Mouse (Mus musculus) embryonic facial prominence, embryonic 11.5 days (tissue): ENCODE measurements at regions not wholly inside any gene's neighbourhood (a gene's known extent, or its start where the extent isn't known, plus 50 kb on each side); places are given as distances from the start of the nearest gene placed in this dataset.

Experiments used
- ATAC-seq: fragments of 200-750 bp; cut with Nextera tagmentation; replicated peaks from 2 replicates; pipeline ENCODE4 v1.8.0; 2017; ENCODE audit warnings: low read depth; ENCODE audit not compliant: insufficient number of reproducible peaks, low FRiP score, low TSS enrichment
- DNase-seq: peaks from one replicate; pipeline ENCODE4 v3.0.0-alpha.2; 2015; ENCODE audit warnings: low spot score
- H3K27ac ChIP-seq: fragments of 300-500 bp; sonication (generic); replicated peaks from 2 replicates; pipeline ENCODE4 v1.5.1; 2014; ENCODE audit warnings: mild to moderate bottlenecking, low read depth, low read length, control low read depth
- H3K27me3 ChIP-seq: fragments of 300-500 bp; sonication (generic); 2 replicates; pipeline ENCODE4 v1.6.1; 2014; ENCODE audit warnings: mild to moderate bottlenecking, low read length, moderate library complexity, mixed read lengths; ENCODE audit not compliant: control insufficient read depth, insufficient read depth
- H3K36me3 ChIP-seq: fragments of 300-500 bp; sonication (generic); replicated peaks from 2 replicates; pipeline ENCODE4 v1.6.1; 2014; ENCODE audit warnings: low read depth, mild to moderate bottlenecking, low read length, moderate library complexity, mixed read lengths; ENCODE audit not compliant: control insufficient read depth, insufficient read depth
- H3K4me1 ChIP-seq: fragments of 300-500 bp; sonication (generic); 2 replicates; pipeline ENCODE4 v1.6.1; 2014; ENCODE audit warnings: low read length, mixed read lengths; ENCODE audit not compliant: control insufficient read depth, insufficient read depth
- H3K4me2 ChIP-seq: fragments of 300-500 bp; sonication (generic); 2 replicates; pipeline ENCODE4 v1.6.1; 2014; ENCODE audit warnings: low read depth, mild to moderate bottlenecking, control low read depth, low read length, moderate library complexity
- H3K4me3 ChIP-seq: fragments of 300-500 bp; sonication (generic); 2 replicates; pipeline ENCODE4 v1.5.1; 2014; ENCODE audit warnings: low read depth, low read length, control low read depth
- H3K9ac ChIP-seq: fragments of 300-500 bp; sonication (generic); replicated peaks from 2 replicates; pipeline ENCODE4 v1.6.1; 2014; ENCODE audit warnings: mild to moderate bottlenecking, control low read depth, low read length
- H3K9me3 ChIP-seq: fragments of 300-500 bp; sonication (generic); replicated peaks from 2 replicates; pipeline ENCODE4 v1.6.1; 2016; ENCODE audit warnings: mild to moderate bottlenecking, low read length, inconsistent platforms, mixed read lengths; ENCODE audit not compliant: control insufficient read depth
- WGBS: fragments of 180-500 bp; shearing (Covaris S2); extraction: QIAGEN DNeasy Blood & Tissue Kit; methylation state at CpG from one replicate; pipeline ENCODE4 v1.1.7; 2014; 5-methylcytosine and 5-hydroxymethylcytosine counted together

DNA sequence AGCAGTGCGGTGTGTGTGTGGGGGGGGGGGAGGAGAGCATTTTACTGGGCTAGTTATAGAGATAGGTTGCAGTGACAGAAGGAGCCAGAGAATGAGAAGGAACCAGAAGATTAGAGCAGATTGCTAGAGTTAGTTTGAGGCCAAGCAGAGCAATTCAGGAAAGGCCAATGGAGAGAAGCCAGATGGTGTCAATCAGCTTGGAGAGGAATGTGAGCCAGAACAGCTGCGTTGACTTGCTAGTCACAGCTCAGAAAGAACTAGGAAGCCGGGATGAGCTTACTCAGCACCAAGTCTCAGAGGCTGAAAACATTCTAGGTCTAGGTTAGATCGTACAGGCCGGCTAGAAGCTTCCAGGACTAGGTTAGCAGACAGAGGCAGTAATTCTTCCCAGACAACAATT is 140.6 kb downstream of the Sp3 start:
- Histone ChIP-seq H3K4me2 (no peak overlapping the region), H3K27me3 (no peaks in the 10 kb centered on the region), H3K27ac (no peak overlapping the region), H3K9ac (no peak overlapping the region), H3K9me3 (no peaks in the 10 kb centered on the region), H3K36me3 (no peaks in the 10 kb centered on the region), H3K4me3 (no peak overlapping the region), H3K4me1 (no peaks in the 10 kb centered on the region)
- DNase-seq (peak; percentile 34), ATAC-seq (no peak)
- 79% methylated on average over 5 of the region's 5 CpGs for WGBS

GRCm38 (mm10) chr2:72841367-72841766 is 138.9 kb downstream of the Sp3 start:
- Histone ChIP-seq H3K4me3 (no peak overlapping the region), H3K27me3 (no peaks in the 10 kb centered on the region), H3K9me3 (no peaks in the 10 kb centered on the region), H3K4me1 (no peaks in the 10 kb centered on the region), H3K9ac (no peak overlapping the region), H3K27ac (no peak overlapping the region), H3K4me2 (no peak overlapping the region), H3K36me3 (no peaks in the 10 kb centered on the region)
- no peak for DNase-seq
- 89% methylated on average over 5 of the region's 5 CpGs for WGBS
- no peak for ATAC-seq

DNA sequence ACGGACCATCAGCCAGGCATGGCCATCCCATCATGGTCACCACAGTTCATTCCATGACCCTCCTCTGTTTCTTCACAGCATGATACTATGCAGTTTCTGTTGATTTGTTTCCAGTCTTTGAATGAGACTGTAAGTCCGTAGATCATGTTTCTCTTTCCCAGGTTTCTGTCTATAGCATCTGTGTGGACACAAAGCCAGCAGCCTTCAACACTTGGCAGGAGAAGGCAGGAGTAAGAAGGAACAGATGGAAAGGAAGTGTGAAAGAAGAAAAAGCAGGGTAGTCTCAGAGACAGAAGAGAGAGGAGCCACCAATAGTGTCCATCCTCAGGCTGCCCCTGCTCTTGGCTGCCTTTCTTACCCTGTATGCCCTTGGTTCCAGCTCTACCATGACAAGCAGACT is 136.6 kb downstream of the Sp3 start:
- H3K4me3 ChIP-seq: no peak overlapping the region
- H3K9ac ChIP-seq: no peak overlapping the region
- no peaks in the 10 kb centered on the region for H3K36me3 ChIP-seq
- 84% methylated on average over 2 of the region's 2 CpGs for WGBS
- H3K27me3 ChIP-seq: no peaks in the 10 kb centered on the region
- H3K9me3 ChIP-seq: no peaks in the 10 kb centered on the region
- ATAC-seq (no peak), DNase-seq (no peak)
- no peaks in the 10 kb centered on the region for H3K4me1 ChIP-seq
- H3K27ac ChIP-seq: no peak overlapping the region
- H3K4me2 ChIP-seq: no peak overlapping the region

GRCm38 (mm10) chr2:72849441-72850192 is 130.6 kb downstream of the Sp3 start:
- no peak for DNase-seq
- Histone ChIP-seq H3K36me3 (no peaks in the 10 kb centered on the region), H3K4me3 (no peak overlapping the region), H3K4me1 (no peaks in the 10 kb centered on the region), H3K27ac (no peak overlapping the region), H3K4me2 (no peak overlapping the region), H3K9me3 (no peaks in the 10 kb centered on the region), H3K27me3 (no peaks in the 10 kb centered on the region), H3K9ac (no peak overlapping the region)
- ATAC-seq: no peak
- 35% methylated on average over 12 of the region's 12 CpGs for WGBS

GRCm38 (mm10) chr2:72852509-72852908 is 127.7 kb downstream of the Sp3 start:
- no peaks in the 10 kb centered on the region for H3K9me3 ChIP-seq
- no peaks in the 10 kb centered on the region for H3K4me1 ChIP-seq
- no peaks in the 10 kb centered on the region for H3K27me3 ChIP-seq
- H3K36me3 ChIP-seq: no peaks in the 10 kb centered on the region
- H3K9ac ChIP-seq: no peak overlapping the region
- DNase-seq (no peak), ATAC-seq (no peak)
- H3K4me3 ChIP-seq: no peak overlapping the region
- no peak overlapping the region for H3K4me2 ChIP-seq
- 68% methylated on average over 4 of the region's 4 CpGs for WGBS
- no peak overlapping the region for H3K27ac ChIP-seq

DNA sequence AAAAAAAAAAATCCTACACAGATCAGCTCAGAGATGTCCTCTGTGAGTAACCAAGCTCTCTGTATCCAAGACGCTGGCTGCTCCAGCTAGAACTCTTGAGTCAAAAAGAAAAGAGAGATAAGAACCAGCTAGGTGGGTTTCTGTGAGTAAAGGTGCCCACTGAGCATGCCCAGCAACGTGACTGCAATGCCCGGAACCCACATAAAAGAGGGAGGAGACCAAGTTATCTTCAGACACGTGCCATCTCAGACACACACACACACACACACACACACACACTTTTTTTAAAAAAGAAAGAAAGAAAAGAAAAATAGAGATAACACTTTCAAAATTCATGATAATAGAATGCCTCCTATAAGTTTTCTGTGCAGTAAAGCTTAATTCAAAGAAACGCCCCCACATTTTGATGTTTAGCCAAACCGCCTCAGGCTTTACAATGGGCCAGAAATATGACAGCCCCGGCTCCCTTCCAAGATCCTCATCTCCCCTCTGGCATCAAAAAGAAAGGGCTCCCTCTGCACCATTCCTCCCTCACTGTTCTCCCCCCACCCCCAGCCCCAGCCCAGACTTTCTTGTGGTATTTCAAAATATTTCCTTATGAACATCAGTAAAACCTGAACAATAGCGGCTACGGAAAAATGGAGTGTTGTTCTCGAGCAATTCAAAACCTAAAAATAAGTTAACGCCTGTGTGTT is 124.8 kb downstream of the Sp3 start:
- no peaks in the 10 kb centered on the region for H3K27me3 ChIP-seq
- no peak overlapping the region for H3K4me3 ChIP-seq
- no peak for ATAC-seq
- no peaks in the 10 kb centered on the region for H3K9me3 ChIP-seq
- H3K27ac ChIP-seq: no peak overlapping the region
- no peaks in the 10 kb centered on the region for H3K36me3 ChIP-seq
- no peaks in the 10 kb centered on the region for H3K4me1 ChIP-seq
- WGBS: 88% methylated on average over 11 of the region's 11 CpGs
- no peak overlapping the region for H3K4me2 ChIP-seq
- H3K9ac ChIP-seq: no peak overlapping the region
- no peak for DNase-seq

DNA sequence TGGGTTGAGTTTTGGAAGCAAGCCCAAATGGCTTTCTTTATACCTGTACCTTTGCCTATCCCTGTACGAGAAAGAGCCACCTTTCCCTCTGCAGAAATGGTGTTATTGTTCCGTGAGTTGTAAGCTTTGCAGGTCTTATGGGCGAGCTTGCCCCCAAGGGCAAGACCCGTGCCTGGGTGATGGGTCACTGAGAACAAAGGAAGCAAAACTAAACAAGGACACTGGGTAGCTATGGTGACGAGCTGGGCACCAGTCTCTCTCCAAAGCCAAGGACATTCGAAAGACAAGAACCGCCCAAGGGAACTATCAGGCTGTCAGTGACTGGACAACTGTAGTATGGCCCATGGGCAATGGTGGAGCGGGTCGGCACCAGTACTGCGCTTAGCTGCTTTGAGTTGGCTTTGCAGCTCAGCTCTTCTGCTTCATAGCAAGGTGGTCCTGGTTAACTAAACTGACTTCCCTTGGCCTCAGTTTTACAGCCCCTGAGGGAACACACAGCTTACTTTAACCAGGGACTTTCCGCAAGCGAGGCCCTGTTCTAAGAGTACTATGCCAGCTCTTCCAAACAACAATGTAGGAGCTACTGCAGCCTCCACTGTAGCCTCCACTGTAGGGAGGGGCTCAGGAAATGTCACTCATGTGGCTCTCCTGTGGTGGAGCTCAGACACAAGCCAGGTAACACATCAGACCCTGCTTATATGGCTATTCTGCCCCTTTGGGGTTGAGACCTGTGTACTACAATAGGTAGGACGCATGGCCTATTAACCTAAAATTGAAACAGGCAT is 124.1 kb downstream of the Sp3 start:
- Histone ChIP-seq H3K9ac (no peak overlapping the region), H3K4me3 (no peak overlapping the region), H3K27ac (no peak overlapping the region), H3K9me3 (no peaks in the 10 kb centered on the region), H3K4me1 (no peaks in the 10 kb centered on the region), H3K4me2 (no peak overlapping the region), H3K27me3 (no peaks in the 10 kb centered on the region), H3K36me3 (no peaks in the 10 kb centered on the region)
- WGBS: 80% methylated on average over 13 of the region's 13 CpGs
- DNase-seq: no peak
- ATAC-seq: no peak

DNA sequence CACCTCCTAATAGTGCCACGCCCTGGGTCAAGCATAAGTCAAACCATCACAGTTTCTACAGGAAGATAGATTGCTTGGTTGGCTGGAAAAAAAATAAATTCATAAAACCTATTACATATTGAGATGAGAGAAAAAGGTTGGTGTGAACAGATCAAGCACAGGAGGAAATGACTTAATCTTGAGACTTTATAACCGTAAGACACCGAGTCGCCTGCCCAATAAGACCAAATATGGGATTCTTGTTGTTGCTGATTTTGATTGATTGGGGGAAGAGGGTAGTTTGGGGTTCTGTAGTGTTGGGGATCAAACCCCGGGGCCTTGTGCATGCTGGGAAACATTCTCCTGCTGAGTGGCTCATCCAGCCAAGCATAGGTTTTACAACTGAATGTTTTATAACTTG is 122.9 kb downstream of the Sp3 start:
- ATAC-seq (no peak), DNase-seq (no peak)
- Histone ChIP-seq H3K4me2 (no peak overlapping the region), H3K4me3 (no peak overlapping the region), H3K4me1 (no peaks in the 10 kb centered on the region), H3K27me3 (no peaks in the 10 kb centered on the region), H3K9me3 (no peaks in the 10 kb centered on the region), H3K36me3 (no peaks in the 10 kb centered on the region), H3K27ac (no peak overlapping the region), H3K9ac (no peak overlapping the region)
- WGBS: 95% methylated on average over 5 of the region's 5 CpGs
